Mouse (Mus musculus) hematopoietic stem cell, adult 5-6 weeks (primary cell): ENCODE measurements at regions not wholly inside any gene's neighbourhood (a gene's known extent, or its start where the extent isn't known, plus 50 kb on each side); places are given as distances from the start of the nearest gene placed in this dataset.

Experiments used
- ATAC-seq, 2 experiments: fragments of 125-278 bp in 1 of 2; replicated peaks in 1 of 2; 2 replicates each; pipeline ENCODE4 v1.8.0; 2016 to 2017; ENCODE audit warnings: inconsistent platforms in 2 of 2, mild to moderate bottlenecking in 2 of 2, moderate number of reproducible peaks in 2 of 2, low read depth in 1 of 2, moderate TSS enrichment in 1 of 2; ENCODE audit not compliant: low FRiP score in 2 of 2, poor library complexity in 2 of 2, severe bottlenecking in 2 of 2, insufficient read depth in 1 of 2, low TSS enrichment in 1 of 2

DNA sequence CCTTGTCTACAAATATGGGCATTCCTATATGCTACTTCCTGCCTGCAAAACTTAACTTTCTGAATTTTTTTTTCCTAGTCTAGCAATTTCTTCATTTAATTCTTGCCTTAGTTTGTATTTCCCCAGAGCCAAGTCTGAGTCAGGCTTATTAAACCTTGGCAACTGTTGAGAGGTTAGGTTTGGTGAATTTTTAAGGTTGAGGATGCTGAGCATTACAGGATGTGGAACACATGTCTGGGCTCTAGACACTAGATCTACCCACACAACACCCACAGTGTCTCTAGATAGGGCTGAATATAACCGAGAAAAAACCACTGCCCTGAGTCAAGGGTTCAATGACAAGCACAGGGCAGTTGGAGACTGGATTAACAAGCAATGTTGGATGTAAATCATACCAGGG is 211.4 kb upstream of the Gm765 start:
- no peak for ATAC-seq

DNA sequence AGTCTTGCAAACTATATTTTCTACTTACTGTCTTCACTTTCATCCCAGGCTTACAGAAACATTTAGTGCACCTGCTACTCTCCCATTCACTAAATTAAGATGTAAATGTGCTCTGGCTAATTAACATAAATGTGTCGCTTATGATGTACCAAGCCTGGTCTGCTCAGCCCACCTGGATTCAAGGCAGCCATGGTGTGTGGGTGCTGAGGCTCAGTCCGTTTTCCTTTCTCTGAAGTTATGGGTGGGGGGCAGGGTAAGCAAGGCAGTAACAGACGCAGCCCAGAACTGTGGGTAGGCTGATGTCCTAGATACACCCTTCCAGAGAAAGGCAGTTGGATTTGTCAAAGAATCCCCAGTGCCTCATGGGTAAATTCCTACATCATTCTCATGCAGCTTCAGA is 209.2 kb upstream of the Gm765 start:
- no peak for ATAC-seq

GRCm38 (mm10) chr6:98526882-98527440 is 184.4 kb upstream of the Gm765 start:
- no peak for ATAC-seq

DNA sequence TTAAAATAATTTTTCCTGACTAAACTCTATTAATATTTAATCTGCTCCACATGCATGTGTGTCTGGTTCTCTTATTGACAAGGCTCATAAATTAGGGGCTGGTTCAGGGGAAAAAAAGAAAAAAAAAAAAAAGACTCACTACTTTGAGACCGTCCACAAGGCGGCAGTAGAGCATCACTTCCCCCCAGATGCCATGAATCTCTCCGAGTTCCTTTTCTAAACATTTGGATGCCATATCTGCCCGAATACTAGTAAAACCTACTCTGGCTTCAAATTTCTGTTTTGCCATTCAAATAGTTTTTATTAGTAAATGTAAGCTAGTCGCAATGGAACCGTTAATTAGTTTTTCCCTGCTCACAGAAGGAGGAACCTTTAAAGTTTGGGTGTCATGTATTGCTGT is 182.7 kb upstream of the Gm765 start:
- peak in 1 of 2 experiments; percentile 46; a peak in 2 of 4 replicates for ATAC-seq

GRCm38 (mm10) chr6:98524659-98525058 is 182.1 kb upstream of the Gm765 start:
- no peak for ATAC-seq

DNA sequence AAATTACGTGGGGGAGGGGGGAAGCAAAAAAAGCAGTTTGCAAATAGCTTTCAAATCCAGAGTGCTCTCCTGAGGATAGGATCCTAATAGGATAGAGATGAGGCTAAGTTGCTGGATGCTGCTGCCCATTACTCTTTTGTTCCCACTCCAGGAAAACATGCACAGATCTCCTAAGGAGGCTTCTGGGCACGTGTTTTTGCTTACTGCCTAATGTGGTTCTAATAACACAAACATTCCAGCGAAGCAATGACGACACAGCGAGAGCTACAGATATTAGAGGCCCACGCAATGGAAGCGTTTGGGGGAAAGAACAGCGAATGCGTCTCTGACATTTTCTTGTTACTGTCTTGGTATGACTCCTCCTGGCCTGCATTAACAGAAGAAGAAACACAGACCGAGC is 179.0 kb upstream of the Gm765 start:
- ATAC-seq = no peak

DNA sequence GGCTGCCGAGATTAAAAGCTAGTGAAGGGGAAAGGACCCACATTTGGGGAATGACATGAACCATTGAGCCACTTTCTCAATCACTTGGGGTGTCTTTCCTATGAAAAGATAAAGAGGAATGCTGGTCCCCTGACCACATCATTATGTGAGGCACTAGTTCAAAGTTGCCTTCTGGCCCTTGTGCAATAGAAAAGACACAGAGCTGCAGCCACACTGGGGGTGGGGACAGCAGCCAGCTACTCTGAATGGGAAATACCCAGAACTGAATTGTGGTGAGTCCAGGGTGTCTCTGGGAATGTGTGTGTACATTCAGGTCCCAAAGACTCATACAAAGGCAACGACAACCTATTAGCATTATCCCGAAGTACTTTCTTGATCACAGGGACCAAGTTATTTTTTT is 172.3 kb upstream of the Gm765 start:
- ATAC-seq = no peak

DNA sequence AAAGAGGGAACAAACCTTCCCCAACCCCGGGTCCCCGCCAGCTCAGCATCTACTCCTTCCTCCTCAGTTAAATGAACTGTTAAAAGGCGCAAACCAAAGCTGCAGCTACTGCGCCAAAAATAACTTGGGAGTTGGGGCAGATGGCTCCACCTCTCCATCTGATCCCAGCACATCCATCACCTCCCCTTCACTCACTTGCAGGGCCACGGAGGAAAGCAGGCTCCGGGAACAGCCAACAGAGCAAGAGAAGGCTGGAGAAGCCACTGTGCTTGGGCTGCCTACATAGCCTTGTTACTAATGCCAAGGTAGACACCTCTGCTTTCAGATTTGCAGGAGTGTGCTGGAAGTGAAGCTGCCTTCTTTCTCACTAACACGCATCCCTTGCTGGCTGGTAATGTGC is 171.8 kb upstream of the Gm765 start:
- no peak for ATAC-seq

- peak in 1 of 2 experiments; percentile 21; a peak in 1 of 4 replicates for ATAC-seq
Measured at GRCm38 (mm10) chr6:98513217-98513616, 170.7 kb upstream of the Gm765 start.

DNA sequence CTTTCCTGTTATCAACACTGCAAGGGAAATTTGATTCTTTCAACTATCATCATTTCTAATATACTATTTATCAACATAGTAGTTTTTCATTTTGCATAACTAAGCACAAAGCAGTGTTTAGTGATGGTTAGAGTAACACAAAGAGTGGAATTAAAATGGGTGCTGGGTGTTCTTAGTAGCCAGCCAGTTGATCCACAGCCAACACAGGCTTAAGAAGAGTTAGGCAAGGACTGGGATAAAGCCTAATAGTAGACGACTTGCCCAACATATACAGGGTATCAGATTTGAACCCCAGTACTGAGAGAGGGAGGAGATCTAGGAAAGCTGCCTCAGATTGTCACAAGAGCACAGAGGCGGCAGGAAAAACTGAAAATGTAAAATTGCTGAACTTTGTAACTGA is 160.2 kb upstream of the Gm765 start:
- no peak for ATAC-seq

DNA sequence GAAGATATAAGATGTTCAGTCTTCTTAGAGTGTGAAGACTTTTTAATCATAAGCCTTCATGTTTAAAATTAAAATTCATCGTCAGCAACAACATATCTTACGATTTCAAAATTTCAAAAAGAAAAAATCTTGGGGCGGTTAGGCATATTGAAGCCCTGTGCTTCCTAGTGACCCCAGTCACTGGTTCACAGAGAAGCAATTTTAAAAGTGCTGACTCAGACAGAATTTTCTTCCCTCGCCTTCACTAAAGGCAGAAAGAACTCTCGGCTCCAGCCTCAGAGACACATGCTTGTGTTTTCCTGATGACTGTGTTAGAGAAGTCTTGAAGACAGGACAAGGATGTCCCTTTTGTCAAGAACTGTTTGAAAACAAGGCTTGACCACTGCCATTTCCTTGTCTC is 157.2 kb upstream of the Gm765 start:
- no peak for ATAC-seq

- no peak for ATAC-seq
Measured at GRCm38 (mm10) chr6:98486626-98487025, 144.1 kb upstream of the Gm765 start.

GRCm38 (mm10) chr6:98483319-98484123 is 141.0 kb upstream of the Gm765 start:
- ATAC-seq = no peak

DNA sequence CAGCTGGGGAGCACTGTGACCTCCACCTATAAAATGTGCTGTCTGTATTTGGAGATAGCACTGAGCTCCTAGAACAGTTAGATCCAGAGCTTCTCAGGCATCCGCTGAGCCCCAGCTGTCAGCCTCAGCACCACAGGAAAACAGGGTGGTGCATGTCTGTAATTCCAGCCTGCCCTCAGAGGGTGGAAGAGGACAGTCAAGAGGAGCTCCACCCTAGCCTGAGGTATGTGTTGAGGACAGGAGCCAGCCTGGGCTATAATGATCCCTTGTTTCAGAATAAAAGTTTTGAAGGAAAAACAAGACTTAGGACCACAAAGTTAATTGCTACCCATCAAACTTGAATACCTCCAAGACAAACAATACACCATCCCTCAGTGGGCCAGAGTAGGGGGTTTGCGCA is 139.8 kb upstream of the Gm765 start:
- ATAC-seq = no peak

- no peak for ATAC-seq
Measured at GRCm38 (mm10) chr6:98467563-98467962, 125.0 kb upstream of the Gm765 start.

- no peak for ATAC-seq
Measured at GRCm38 (mm10) chr6:98452277-98452676, 109.7 kb upstream of the Gm765 start.

- 0 out of 4 replicates have a peak, but pooled peaks have one; percentile 10 to 17 for ATAC-seq
Measured at GRCm38 (mm10) chr6:98435676-98436075, 93.1 kb upstream of the Gm765 start.

- ATAC-seq = no peak
Measured at GRCm38 (mm10) chr6:98433286-98433685, 90.7 kb upstream of the Gm765 start.

GRCm38 (mm10) chr6:98429120-98429519 is 86.6 kb upstream of the Gm765 start:
- no peak for ATAC-seq
